ENCODE assay signal across 9 mouse cellular contexts in genomic region chr5:150840596-150840995, GRCm38 (mm10).
DNase-seq lines count a peak whose midpoint lies in the region; ATAC-seq and TF ChIP-seq lines count a peak whose summit lies in the region.
"Had no signal": no experiment of that assay in that cellular context is flagged by ENCODE, and none has a peak within 500 bp of the region (broad histone marks: within the 10 kb centered on the region; RNA-seq: fewer than 3 reads in every experiment).

No protein-coding gene starts in this region.

- H3K36me3 ChIP-seq in forebrain, embryonic 11.5 days (ENCODE audit: control insufficient read depth, insufficient read depth, low read length) = no peaks in the 10 kb centered on the region
- no peaks in the 10 kb centered on the region for H3K36me3 ChIP-seq in forebrain, embryonic 16.5 days (ENCODE audit: control insufficient read depth, insufficient read depth)
- no peaks in the 10 kb centered on the region for H3K36me3 ChIP-seq in heart, embryonic 16.5 days (ENCODE audit: control insufficient read depth, insufficient read depth)
- H3K36me3 ChIP-seq in liver, adult 2 months (ENCODE audit: control insufficient read depth, insufficient read depth, low read length) = no peaks in the 10 kb centered on the region
- no peaks in the 10 kb centered on the region for H3K36me3 ChIP-seq in stomach, embryonic 16.5 days (ENCODE audit: control insufficient read depth, insufficient read depth, low read length)

- ATAC-seq in forebrain, embryonic 11.5 days (replicated peaks; ENCODE audit: low FRiP score) = no peak
- no peak for ATAC-seq in forebrain, embryonic 16.5 days
- peak; percentile 43 for ATAC-seq in activated CD4-positive, CD25-positive, alpha-beta regulatory T cell, adult 4 months
- ATAC-seq in heart, embryonic 16.5 days (replicated peaks; ENCODE audit: extremely low read depth, insufficient read depth, low FRiP score) = no peak
- peak; percentile 45; the same call in 1 of the 2 replicates for ATAC-seq in stomach, embryonic 16.5 days (ENCODE audit: insufficient read depth, low FRiP score)
- ATAC-seq in monocyte, adult 5-6 weeks (replicated peaks; ENCODE audit: insufficient number of reproducible peaks, low FRiP score, low TSS enrichment, poor library complexity, severe bottlenecking) = no peak

- 75% methylated on average over 11 of the region's 11 CpGs for WGBS in forebrain, embryonic 11.5 days
- 68% methylated on average over 11 of the region's 11 CpGs for WGBS in forebrain, embryonic 16.5 days
- 27% methylated on average over 11 of the region's 11 CpGs for WGBS in heart, embryonic 16.5 days
- 68% methylated on average over 11 of the region's 11 CpGs for WGBS in liver, adult 2 months
- WGBS in stomach, embryonic 16.5 days = 35% methylated on average over 11 of the region's 11 CpGs

- no peaks in the 10 kb centered on the region; the same call in 1 of the 2 replicates for H3K9me3 ChIP-seq in forebrain, embryonic 11.5 days (ENCODE audit: control insufficient read depth, low read length)
- peaks cover 11% of the 10 kb centered on the region for H3K9me3 ChIP-seq in forebrain, embryonic 16.5 days (ENCODE audit: control insufficient read depth, low read length)
- peaks cover 6% of the 10 kb centered on the region; the same call in 1 of the 2 replicates for H3K9me3 ChIP-seq in heart, embryonic 16.5 days (replicated peaks; ENCODE audit: control insufficient read depth, low read length)
- no peaks in the 10 kb centered on the region for H3K9me3 ChIP-seq in stomach, embryonic 16.5 days (replicated peaks; ENCODE audit: control insufficient read depth, low read length)

- H3K4me3 ChIP-seq in forebrain, embryonic 11.5 days (ENCODE audit: low read depth, low read length) = no peak overlapping the region
- no peak overlapping the region for H3K4me3 ChIP-seq in forebrain, embryonic 16.5 days (replicated peaks; ENCODE audit: low read length)
- H3K4me3 ChIP-seq in heart, embryonic 16.5 days (ENCODE audit: low read length) = peak overlapping the region; percentile 28; the same call in 1 of the 2 replicates
- H3K4me3 ChIP-seq in liver, adult 2 months (ENCODE audit: insufficient read depth, low read depth, low read length) = no peak overlapping the region
- no peak overlapping the region for H3K4me3 ChIP-seq in stomach, embryonic 16.5 days (replicated peaks; ENCODE audit: low read length)

- no peak overlapping the region for H3K9ac ChIP-seq in forebrain, embryonic 11.5 days (ENCODE audit: low read length)
- H3K9ac ChIP-seq in forebrain, embryonic 16.5 days (replicated peaks; ENCODE audit: low read depth, low read length) = no peak overlapping the region
- 0 out of 2 replicates have a peak overlapping the region, but pooled peaks have one; percentile 33 for H3K9ac ChIP-seq in heart, embryonic 16.5 days (ENCODE audit: low read length)
- no peak overlapping the region for H3K9ac ChIP-seq in liver, adult 2 months (ENCODE audit: low read depth, low read length)
- no peak overlapping the region for H3K9ac ChIP-seq in stomach, embryonic 16.5 days (ENCODE audit: low read length)

- no peaks in the 10 kb centered on the region for H3K27me3 ChIP-seq in forebrain, embryonic 11.5 days (ENCODE audit: control insufficient read depth, insufficient read depth, low read length)
- H3K27me3 ChIP-seq in forebrain, embryonic 16.5 days (replicated peaks; ENCODE audit: control insufficient read depth, insufficient read depth, low read length) = no peaks in the 10 kb centered on the region
- H3K27me3 ChIP-seq in heart, embryonic 16.5 days (ENCODE audit: control insufficient read depth, insufficient read depth, low read length) = no peaks in the 10 kb centered on the region
- H3K27me3 ChIP-seq in liver, adult 2 months (ENCODE audit: control insufficient read depth, insufficient read depth, low read length) = no peaks in the 10 kb centered on the region
- no peaks in the 10 kb centered on the region for H3K27me3 ChIP-seq in stomach, embryonic 16.5 days (ENCODE audit: control insufficient read depth, insufficient read depth, low read length)
- H3K27me3 ChIP-seq: CH12.LX had no signal

- TF ChIP-seq POLR2A in liver, adult 2 months (IDR thresholded peaks at IDR 0.05; ENCODE audit: extremely low read depth, insufficient read depth, low read length) = no peak

- DNase-seq in forebrain, embryonic 11.5 days (ENCODE audit: low spot score) = no peak
- DNase-seq in liver, adult 2 months (ENCODE audit: extremely low read depth, low read depth, low spot score) = no peak
- DNase-seq in frontal cortex, postnatal 25 days (ENCODE audit: low spot score in 2 of 2) = no peak

- no peak overlapping the region for H3K4me2 ChIP-seq in forebrain, embryonic 11.5 days (ENCODE audit: low read depth, low read length, severe bottlenecking)
- H3K4me2 ChIP-seq in forebrain, embryonic 16.5 days (ENCODE audit: low read length) = no peak overlapping the region
- H3K4me2 ChIP-seq in heart, embryonic 16.5 days (ENCODE audit: low read depth, low read length) = peak overlapping the region; percentile 27
- H3K4me2 ChIP-seq in stomach, embryonic 16.5 days (ENCODE audit: low read depth, low read length) = peak overlapping the region; percentile 22; the same call in 1 of the 2 replicates

- no peak for TF ChIP-seq CTCF in liver, adult 2 months (IDR thresholded peaks at IDR 0.05; ENCODE audit: low read depth, low read length)

- H3K27ac ChIP-seq in forebrain, embryonic 11.5 days (ENCODE audit: low read depth, low read length) = 0 out of 2 replicates have a peak overlapping the region, but pooled peaks have one; percentile 12
- no peak overlapping the region for H3K27ac ChIP-seq in forebrain, embryonic 16.5 days (ENCODE audit: low read length)
- H3K27ac ChIP-seq in heart, embryonic 16.5 days (ENCODE audit: low read length) = peak overlapping the region; percentile 70
- H3K27ac ChIP-seq in liver, adult 2 months (replicated peaks; ENCODE audit: insufficient read depth, low read depth, low read length) = 0 out of 2 replicates have a peak overlapping the region, but pooled peaks have one; percentile 0
- peak overlapping the region; percentile 43 for H3K27ac ChIP-seq in stomach, embryonic 16.5 days (ENCODE audit: low read length)

- no peaks in the 10 kb centered on the region for H3K4me1 ChIP-seq in forebrain, embryonic 11.5 days (replicated peaks; ENCODE audit: control insufficient read depth, insufficient read depth, low read length)
- 0 out of 2 replicates have a peak, but pooled peaks cover 2% of the 10 kb centered on the region for H3K4me1 ChIP-seq in forebrain, embryonic 16.5 days (replicated peaks; ENCODE audit: control insufficient read depth, insufficient read depth, low read length)
- peaks cover 15% of the 10 kb centered on the region for H3K4me1 ChIP-seq in heart, embryonic 16.5 days (ENCODE audit: control insufficient read depth, insufficient read depth, low read length)
- no peaks in the 10 kb centered on the region; the same call in 1 of the 2 replicates for H3K4me1 ChIP-seq in liver, adult 2 months (ENCODE audit: control insufficient read depth, insufficient read depth, low read length)
- peaks cover 7% of the 10 kb centered on the region; the same call in 1 of the 2 replicates for H3K4me1 ChIP-seq in stomach, embryonic 16.5 days (ENCODE audit: control insufficient read depth, insufficient read depth, low read length)

- H3K79me2 ChIP-seq in liver, adult 2 months (ENCODE audit: control insufficient read depth, insufficient read depth, low read length) = no peaks in the 10 kb centered on the region

Comparison
In these comparisons a context has a peak if more than half of its experiments do, and no peak if none do; other contexts are left out.
1. ATAC-seq: peak in activated CD4-positive, CD25-positive, alpha-beta regulatory T cell, adult 4 months (single experiment) and stomach, embryonic 16.5 days (single experiment); none in forebrain, embryonic 11.5 days (single experiment), forebrain, embryonic 16.5 days (single experiment), heart, embryonic 16.5 days (single experiment) and monocyte, adult 5-6 weeks (single experiment).
2. H3K4me2 ChIP-seq: peak in heart, embryonic 16.5 days (single experiment) and stomach, embryonic 16.5 days (single experiment); none in forebrain, embryonic 11.5 days (single experiment) and forebrain, embryonic 16.5 days (single experiment).